Mouse (Mus musculus) CH12.LX (cell line): ENCODE data around the gene Olfr430.

Experiments used
- CTCF ChIP-seq, 2 experiments: IDR thresholded peaks in 1 of 2; conservative IDR thresholded peaks in 1 of 2; 2 replicates each; pipeline ENCODE4 v1.5.1; 2011 to 2012; ENCODE audit warnings: low read depth in 2 of 2, low read length in 2 of 2, improper control_type of control experiment in 1 of 2, inconsistent platforms in 1 of 2, mild to moderate bottlenecking in 1 of 2, moderate library complexity in 1 of 2
- E2F4 ChIP-seq: IDR thresholded peaks from 2 replicates; pipeline ENCODE4 v1.6.1; 2011; ENCODE audit warnings: low read depth, low read length, improper control_type of control experiment; ENCODE audit not compliant: insufficient replicate concordance
- POLR2A ChIP-seq: IDR thresholded peaks from 2 replicates; pipeline ENCODE4 v1.6.1; 2011; ENCODE audit warnings: low read depth, mild to moderate bottlenecking, improper control_type of control experiment, low read length
- SIN3A ChIP-seq: IDR thresholded peaks from 2 replicates; pipeline ENCODE4 v1.6.1; 2012; ENCODE audit warnings: low read length, improper control_type of control experiment, inconsistent platforms
- TCF12 ChIP-seq: IDR thresholded peaks from 2 replicates; pipeline ENCODE4 v1.6.1; 2014; ENCODE audit warnings: low read depth, mild to moderate bottlenecking, inconsistent platforms, low read length, improper control_type of control experiment
- ZC3H11A ChIP-seq: IDR thresholded peaks from 2 replicates; pipeline ENCODE4 v1.6.1; 2012; ENCODE audit warnings: low read depth, mild to moderate bottlenecking, inconsistent platforms, low read length, improper control_type of control experiment
- ZNF384 ChIP-seq: IDR thresholded peaks from 2 replicates; pipeline ENCODE4 v1.6.1; 2012; ENCODE audit warnings: low read depth, low read length, improper control_type of control experiment, inconsistent platforms

GRCm38 (mm10) chr1:174031698-174032097, 34.7 kb upstream of the Olfr430 start, which contains the start of gene Ifi205:
- no peak for TF ChIP-seq ZC3H11A
- TF ChIP-seq TCF12 = no peak
- no peak for TF ChIP-seq SIN3A
- no peak for TF ChIP-seq ZNF384
- TF ChIP-seq CTCF (conservative IDR thresholded peaks at IDR 0.05 in 1 of 2, IDR thresholded peaks at IDR 0.05 in 1 of 2; ENCODE audit: low read depth in 2 of 2, low read length in 2 of 2) = no peak
- no peak for TF ChIP-seq E2F4
- TF ChIP-seq POLR2A = no peak
